Mouse (Mus musculus): ENCODE results near the gene Meis1. TPM values are rescaled to one million over a fixed set of nuclear protein-coding genes. Genes with fewer than 3 reads are reported as not detected.

Meis1 gene
- polyA plus RNA-seq, 1 experiment from 2014 or later: 39.6 TPM

- Histone ChIP-seq H3K27ac (ENCODE audit: low read length) (no peak overlapping the region), H3K36me3 (ENCODE audit: insufficient read depth, low read length) (no peaks in the 10 kb centered on the region)
These were observed 7.3 kb upstream of the Meis1 start for GRCm38 (mm10) chr11:19025976-19026520.

GRCm38 (mm10) chr11:19024496-19025265 lies 5.9 kb upstream of the Meis1 start:
- no peaks in the 10 kb centered on the region for H3K36me3 ChIP-seq (ENCODE audit: insufficient read depth, low read length)
- no peak overlapping the region for H3K27ac ChIP-seq (ENCODE audit: low read length)
- WGBS: 35% methylated on average over 8 of the region's 8 CpGs
- DNase-seq (ENCODE audit: low spot score) (peak; percentile 76), ATAC-seq (no peak)
- H3K4me1 ChIP-seq (ENCODE audit: insufficient read depth, low read depth, low read length): peaks cover 6% of the 10 kb centered on the region; the same call in 1 of the 2 replicates
- H3K9me3 ChIP-seq (ENCODE audit: low read length): no peaks in the 10 kb centered on the region
- H3K9ac ChIP-seq (replicated peaks; ENCODE audit: low read depth): no peak overlapping the region
- H3K4me2 ChIP-seq (replicated peaks; ENCODE audit: low read depth, low read length): no peak overlapping the region
- peak; percentile 71 for TF ChIP-seq CTCF (IDR thresholded peaks at IDR 0.05)
- no peak for TF ChIP-seq EP300 (IDR thresholded peaks at IDR 0.05)
- H3K4me3 ChIP-seq (ENCODE audit: low read depth, low read length): no peak overlapping the region
- H3K27me3 ChIP-seq (replicated peaks; ENCODE audit: insufficient read depth, low read length): no peaks in the 10 kb centered on the region; the same call in 1 of the 2 replicates

More at GRCm38 (mm10) chr11:19025976-19026520, 7.3 kb upstream of the Meis1 start:
- no peak for TF ChIP-seq EP300 (IDR thresholded peaks at IDR 0.05)
- Histone ChIP-seq H3K4me3 (ENCODE audit: low read depth, low read length) (peak overlapping the region; percentile 35), H3K4me2 (replicated peaks; ENCODE audit: low read depth, low read length) (peak overlapping the region; percentile 86), H3K4me1 (ENCODE audit: insufficient read depth, low read depth, low read length) (peaks cover 4% of the 10 kb centered on the region; the same call in 1 of the 2 replicates), H3K27me3 (replicated peaks; ENCODE audit: insufficient read depth, low read length) (no peaks in the 10 kb centered on the region; the same call in 1 of the 2 replicates), H3K9me3 (ENCODE audit: low read length) (no peaks in the 10 kb centered on the region), H3K9ac (replicated peaks; ENCODE audit: low read depth) (peak overlapping the region; percentile 41)
- 9% methylated on average over 11 of the region's 11 CpGs for WGBS
- ATAC-seq (no peak), DNase-seq (ENCODE audit: low spot score) (peak; percentile 7)

- TF ChIP-seq CTCF (IDR thresholded peaks at IDR 0.05) (no peak), EP300 (IDR thresholded peaks at IDR 0.05) (no peak)
- Histone ChIP-seq H3K36me3 (ENCODE audit: insufficient read depth, low read length) (no peaks in the 10 kb centered on the region), H3K27ac (ENCODE audit: low read length) (no peak overlapping the region), H3K4me2 (replicated peaks; ENCODE audit: low read depth, low read length) (no peak overlapping the region), H3K4me1 (ENCODE audit: insufficient read depth, low read depth, low read length) (peaks cover 6% of the 10 kb centered on the region; the same call in 1 of the 2 replicates), H3K9ac (replicated peaks; ENCODE audit: low read depth) (no peak overlapping the region), H3K4me3 (ENCODE audit: low read depth, low read length) (no peak overlapping the region), H3K27me3 (replicated peaks; ENCODE audit: insufficient read depth, low read length) (no peaks in the 10 kb centered on the region; the same call in 1 of the 2 replicates), H3K9me3 (ENCODE audit: low read length) (no peaks in the 10 kb centered on the region)
- WGBS: 30% methylated on average over 5 of the region's 5 CpGs
- ATAC-seq (no peak), DNase-seq (ENCODE audit: low spot score) (peak; percentile 7)
These were observed 4.6 kb upstream of the Meis1 start for GRCm38 (mm10) chr11:19023356-19023755.

DNA sequence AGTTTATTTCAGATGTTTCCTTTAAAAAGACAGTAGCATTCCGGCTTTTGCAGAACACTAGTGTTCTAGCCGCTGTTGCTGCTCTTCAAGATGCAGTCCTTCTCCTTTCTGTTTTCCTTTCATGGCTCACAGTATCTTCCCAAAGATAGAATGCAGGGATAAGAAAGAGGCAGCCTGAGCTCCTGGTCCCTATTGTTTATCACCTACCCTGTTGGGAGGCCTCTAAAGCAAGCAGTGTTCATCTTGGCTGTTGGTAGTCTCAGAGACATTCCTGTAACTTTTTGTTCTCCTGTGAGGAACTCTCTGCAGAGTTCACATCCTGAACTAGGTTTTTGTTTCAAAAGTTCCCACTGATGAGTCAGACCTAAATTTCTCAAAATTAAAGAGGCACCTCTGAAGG lies 3.8 kb upstream of the Meis1 start:
- no peak overlapping the region for H3K4me2 ChIP-seq (replicated peaks; ENCODE audit: low read depth, low read length)

GRCm38 (mm10) chr11:19020951-19021710 lies 2.3 kb upstream of the Meis1 start:
- WGBS: 7% methylated on average over 28 of the region's 28 CpGs

More for the DNA sequence above, 3.8 kb upstream of the Meis1 start:
- H3K27me3 ChIP-seq (replicated peaks; ENCODE audit: insufficient read depth, low read length): no peaks in the 10 kb centered on the region; the same call in 1 of the 2 replicates
- ATAC-seq (no peak), DNase-seq (ENCODE audit: low spot score) (peak; percentile 6)
- H3K4me1 ChIP-seq (ENCODE audit: insufficient read depth, low read depth, low read length): peaks cover 6% of the 10 kb centered on the region; the same call in 1 of the 2 replicates
- no peak overlapping the region for H3K9ac ChIP-seq (replicated peaks; ENCODE audit: low read depth)
- no peak for TF ChIP-seq EP300 (IDR thresholded peaks at IDR 0.05)
- TF ChIP-seq CTCF (IDR thresholded peaks at IDR 0.05): no peak
- 30% methylated on average over 2 of the region's 2 CpGs for WGBS
- no peaks in the 10 kb centered on the region for H3K36me3 ChIP-seq (ENCODE audit: insufficient read depth, low read length)
- H3K9me3 ChIP-seq (ENCODE audit: low read length): no peaks in the 10 kb centered on the region
- H3K27ac ChIP-seq (ENCODE audit: low read length): no peak overlapping the region
- H3K4me3 ChIP-seq (ENCODE audit: low read depth, low read length): no peak overlapping the region

More at GRCm38 (mm10) chr11:19020951-19021710, 2.3 kb upstream of the Meis1 start:
- no peak for ATAC-seq
- Histone ChIP-seq H3K4me2 (replicated peaks; ENCODE audit: low read depth, low read length) (peak overlapping the region; percentile 76), H3K36me3 (ENCODE audit: insufficient read depth, low read length) (no peaks in the 10 kb centered on the region), H3K4me1 (ENCODE audit: insufficient read depth, low read depth, low read length) (peaks cover 6% of the 10 kb centered on the region; the same call in 1 of the 2 replicates), H3K9me3 (ENCODE audit: low read length) (no peaks in the 10 kb centered on the region), H3K4me3 (ENCODE audit: low read depth, low read length) (peak overlapping the region; percentile 64), H3K27ac (ENCODE audit: low read length) (peak overlapping the region; percentile 66), H3K9ac (replicated peaks; ENCODE audit: low read depth) (0 out of 2 replicates have a peak overlapping the region, but pooled peaks have one; percentile 13), H3K27me3 (replicated peaks; ENCODE audit: insufficient read depth, low read length) (peaks cover 8% of the 10 kb centered on the region; the same call in 1 of the 2 replicates)
- DNase-seq (ENCODE audit: low spot score): peak; percentile 19
- TF ChIP-seq CTCF (IDR thresholded peaks at IDR 0.05) (no peak), EP300 (IDR thresholded peaks at IDR 0.05) (no peak)

All from lung, postnatal 0 days (tissue).